Mouse (Mus musculus) myocyte (in vitro differentiated cells): ENCODE results near the gene Phlpp2. TPM values are rescaled to one million over a fixed set of nuclear protein-coding genes. Genes with fewer than 3 reads are reported as not detected.

Experiments
- H3K27me3 ChIP-seq: one replicate; pipeline ENCODE4 v1.6.1; 2011; ENCODE audit not compliant: control insufficient read depth, insufficient read depth, insufficient read length
- H3K36me3 ChIP-seq: one replicate; pipeline ENCODE4 v1.6.1; 2011; ENCODE audit not compliant: control insufficient read depth, insufficient read depth
- H3K4me2 ChIP-seq: one replicate; pipeline ENCODE4 v1.6.1; 2011; ENCODE audit warnings: low read depth, control low read depth
- H3K4me3 ChIP-seq: one replicate; pipeline ENCODE4 v1.5.1; 2011; ENCODE audit warnings: mild to moderate bottlenecking, control low read depth, moderate library complexity
- H3K79me2 ChIP-seq: one replicate; pipeline ENCODE4 v1.6.1; 2011; ENCODE audit not compliant: control insufficient read depth, insufficient read depth
- H3ac ChIP-seq: one replicate; pipeline ENCODE4 v1.6.1; 2011; ENCODE audit not compliant: control insufficient read depth, insufficient read length
- CEBPB ChIP-seq: IDR thresholded peaks from 2 replicates; pipeline ENCODE4 v1.6.1; 2011; ENCODE audit warnings: mild to moderate bottlenecking, moderate library complexity; ENCODE audit not compliant: poor library complexity, insufficient read depth, severe bottlenecking
- E2F4 ChIP-seq: IDR thresholded peaks from one replicate; pipeline ENCODE4 v1.6.1; 2011; ENCODE audit warnings: mild to moderate bottlenecking, control low read depth, moderate library complexity; ENCODE audit not compliant: insufficient read depth
- MAX ChIP-seq: IDR thresholded peaks from one replicate; pipeline ENCODE4 v1.6.1; 2011; ENCODE audit warnings: low read depth, mild to moderate bottlenecking, control low read depth
- MYOD1 ChIP-seq, 3 experiments: IDR thresholded peaks; one replicate each; pipeline ENCODE4 v1.6.1; 2011; ENCODE audit warnings: control low read depth in 2 of 3, low read depth in 2 of 3, mild to moderate bottlenecking in 2 of 3, moderate library complexity in 1 of 3; ENCODE audit not compliant: insufficient read length in 2 of 3, control insufficient read depth in 1 of 3
- MYOG ChIP-seq, 3 experiments: IDR thresholded peaks; one replicate each; pipeline ENCODE4 v1.6.1; 2011; ENCODE audit warnings: control low read depth in 2 of 3, low read depth in 2 of 3, mild to moderate bottlenecking in 2 of 3; ENCODE audit not compliant: insufficient read length in 2 of 3, control insufficient read depth in 1 of 3, insufficient read depth in 1 of 3
- POLR2A ChIP-seq: IDR thresholded peaks from one replicate; pipeline ENCODE4 v1.6.1; 2011; ENCODE audit warnings: low read depth, mild to moderate bottlenecking, control low read depth, moderate library complexity; ENCODE audit not compliant: insufficient read length
- POLR2AphosphoS2 ChIP-seq: IDR thresholded peaks from one replicate; pipeline ENCODE4 v1.6.1; 2011; ENCODE audit warnings: low read depth, control low read depth; ENCODE audit not compliant: insufficient read length
- REST ChIP-seq: IDR thresholded peaks from one replicate; pipeline ENCODE4 v1.6.1; 2011; ENCODE audit warnings: mild to moderate bottlenecking, control low read depth, moderate library complexity; ENCODE audit not compliant: insufficient read depth, insufficient read length
- SRF ChIP-seq: IDR thresholded peaks from one replicate; pipeline ENCODE4 v1.6.1; 2011; ENCODE audit warnings: low read depth; ENCODE audit not compliant: control insufficient read depth, insufficient read length
- TCF12 ChIP-seq: IDR thresholded peaks from one replicate; pipeline ENCODE4 v1.6.1; 2011; ENCODE audit warnings: mild to moderate bottlenecking, control low read depth; ENCODE audit not compliant: poor library complexity, insufficient read depth, severe bottlenecking
- TCF3 ChIP-seq: IDR thresholded peaks from one replicate; pipeline ENCODE4 v1.6.1; 2011; ENCODE audit warnings: low read depth, control low read depth; ENCODE audit not compliant: insufficient read length
- USF1 ChIP-seq: IDR thresholded peaks from one replicate; pipeline ENCODE4 v1.6.1; 2011; ENCODE audit warnings: low read depth, mild to moderate bottlenecking, control low read depth, moderate library complexity
- polyA plus RNA-seq: library from polyadenylated mRNA; unstranded; fragments of >200 nt; fragmentation: generic; extraction: Trizol; gene quantifications from one replicate; pipeline ENCODE4 v1.2.1, GENCODE M21; 2012; ENCODE audit warnings: missing spikeins

Phlpp2 gene
- polyA plus RNA-seq, 1 experiment = 1.7 TPM

DNA sequence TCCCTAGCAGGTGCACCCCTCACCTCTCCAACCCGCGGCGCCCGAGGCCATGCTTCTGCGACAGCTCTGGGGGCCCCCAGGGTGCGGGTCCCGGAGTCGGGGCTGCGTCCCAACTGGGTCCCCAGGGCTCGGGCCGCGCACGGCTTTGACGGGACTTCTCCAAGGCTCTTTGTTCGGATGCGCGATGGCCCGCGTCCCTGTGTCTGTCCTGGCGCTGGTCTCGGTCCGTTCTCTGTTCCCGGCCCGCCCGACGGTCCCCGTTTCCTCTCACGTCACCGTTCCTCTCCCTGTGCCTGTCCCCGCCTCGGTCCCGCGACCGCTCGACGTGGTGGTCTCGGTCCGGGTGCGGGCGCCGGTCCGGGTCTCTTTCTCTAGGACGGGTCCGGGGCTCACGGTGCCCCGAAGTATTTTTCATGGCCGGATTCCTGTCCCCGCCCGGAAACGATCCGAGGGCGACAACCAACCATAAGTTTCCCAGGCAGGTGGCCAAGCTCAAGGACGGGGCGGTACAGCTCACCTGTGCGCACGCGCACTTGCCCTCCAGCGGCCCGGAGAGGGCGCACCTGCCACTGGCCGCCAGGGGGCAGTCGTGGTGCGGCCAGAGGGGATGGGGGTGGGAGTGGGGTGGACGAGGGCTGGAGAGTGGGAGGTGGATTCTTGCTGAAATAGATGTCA is 93.5 kb downstream of the Phlpp2 start, which contains the start of gene Marveld3:
Marveld3 (minus strand) TSS at position 511 of the 675 bp plus-strand sequence.
- no peak within 1 kb of the TSS for H3K4me3 ChIP-seq
- H3K36me3 ChIP-seq = no peaks in the 10 kb centered on the region
- no peaks in the 10 kb centered on the region for H3K27me3 ChIP-seq
- H3K79me2 ChIP-seq = no peaks in the 10 kb centered on the region
- no peak within 1 kb of the TSS for H3ac ChIP-seq
- H3K4me2 ChIP-seq = no peak within 1 kb of the TSS
- no peak for TF ChIP-seq POLR2A
- no peak for TF ChIP-seq USF1
- TF ChIP-seq MYOG (IDR thresholded peaks at IDR 0.05; ENCODE audit: control insufficient read depth in 1 of 3, insufficient read depth in 1 of 3, insufficient read length in 2 of 3, low read depth in 2 of 3) = no peak
- no peak for TF ChIP-seq REST
- TF ChIP-seq E2F4 = no peak
- TF ChIP-seq TCF12 = no peak
- TF ChIP-seq SRF = no peak
- no peak for TF ChIP-seq POLR2AphosphoS2
- no peak for TF ChIP-seq TCF3
- no peak for TF ChIP-seq MYOD1 (IDR thresholded peaks at IDR 0.05; ENCODE audit: control insufficient read depth in 1 of 3, insufficient read length in 2 of 3, low read depth in 2 of 3)
- no peak for TF ChIP-seq CEBPB
- no peak for TF ChIP-seq MAX

DNA sequence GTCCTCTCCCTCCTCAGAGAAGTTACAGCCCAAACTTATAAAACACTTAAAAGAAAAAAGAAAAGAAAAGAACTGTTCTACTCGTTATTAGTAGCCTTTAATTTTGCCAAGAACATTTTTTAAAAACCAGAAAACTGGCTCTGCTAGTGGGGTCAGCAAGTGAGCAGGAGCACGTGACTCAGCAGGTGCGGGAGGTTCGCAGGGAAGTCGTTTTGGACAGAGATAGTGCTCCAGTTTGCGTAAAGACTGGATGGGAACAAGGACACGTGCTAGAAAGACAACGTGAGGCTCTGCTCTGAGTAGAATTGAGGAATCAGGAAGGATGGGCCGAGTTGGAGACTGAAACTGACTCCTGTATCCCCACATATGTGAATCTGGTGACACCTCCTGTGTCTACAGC is 94.6 kb downstream of the Phlpp2 start:
- Histone ChIP-seq H3K27me3 (no peaks in the 10 kb centered on the region), H3K79me2 (no peaks in the 10 kb centered on the region), H3K4me2 (no peak overlapping the region), H3ac (no peak overlapping the region), H3K4me3 (no peak overlapping the region), H3K36me3 (no peaks in the 10 kb centered on the region)
- TF ChIP-seq MAX = no peak
- no peak for TF ChIP-seq REST
- TF ChIP-seq E2F4 = no peak
- no peak for TF ChIP-seq TCF12
- no peak for TF ChIP-seq MYOG (IDR thresholded peaks at IDR 0.05; ENCODE audit: control insufficient read depth in 1 of 3, insufficient read depth in 1 of 3, insufficient read length in 2 of 3, low read depth in 2 of 3)
- no peak for TF ChIP-seq MYOD1 (IDR thresholded peaks at IDR 0.05; ENCODE audit: control insufficient read depth in 1 of 3, insufficient read length in 2 of 3, low read depth in 2 of 3)
- TF ChIP-seq TCF3 = no peak
- TF ChIP-seq CEBPB = no peak
- no peak for TF ChIP-seq POLR2AphosphoS2
- TF ChIP-seq SRF = no peak
- no peak for TF ChIP-seq POLR2A
- no peak for TF ChIP-seq USF1

GRCm38 (mm10) chr8:109963421-109963820 is 95.1 kb downstream of the Phlpp2 start:
- no peak for TF ChIP-seq CEBPB
- no peak for TF ChIP-seq TCF3
- TF ChIP-seq USF1 = no peak
- no peak for TF ChIP-seq TCF12
- TF ChIP-seq MAX = no peak
- no peak for TF ChIP-seq POLR2AphosphoS2
- no peak for TF ChIP-seq SRF
- no peak for TF ChIP-seq REST
- no peak for TF ChIP-seq MYOD1 (IDR thresholded peaks at IDR 0.05; ENCODE audit: control insufficient read depth in 1 of 3, insufficient read length in 2 of 3, low read depth in 2 of 3)
- TF ChIP-seq POLR2A = no peak
- no peak for TF ChIP-seq MYOG (IDR thresholded peaks at IDR 0.05; ENCODE audit: control insufficient read depth in 1 of 3, insufficient read depth in 1 of 3, insufficient read length in 2 of 3, low read depth in 2 of 3)
- TF ChIP-seq E2F4 = no peak
- Histone ChIP-seq H3K79me2 (no peaks in the 10 kb centered on the region), H3K27me3 (peaks cover 4% of the 10 kb centered on the region), H3ac (no peak overlapping the region), H3K36me3 (no peaks in the 10 kb centered on the region), H3K4me3 (no peak overlapping the region), H3K4me2 (no peak overlapping the region)

DNA sequence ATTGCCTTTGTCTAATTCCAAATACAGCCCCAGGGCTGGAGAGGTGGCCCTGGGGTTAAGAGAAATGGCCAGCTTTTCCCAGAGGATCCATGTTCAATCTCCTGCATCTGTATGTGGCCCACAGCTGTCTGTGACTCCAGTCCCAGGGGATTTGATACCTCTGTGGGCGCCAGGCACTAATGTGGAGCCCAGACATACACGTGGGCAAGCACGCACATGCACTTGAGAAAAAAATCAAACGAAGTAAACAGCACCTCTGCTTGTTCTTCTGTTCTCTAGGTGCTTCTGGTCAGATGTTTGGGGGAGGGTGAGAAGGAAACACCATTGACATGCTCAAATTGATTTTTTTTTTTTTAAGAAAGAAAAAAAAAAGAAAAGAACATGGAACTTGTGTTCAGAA is 95.8 kb downstream of the Phlpp2 start:
- H3K36me3 ChIP-seq = no peaks in the 10 kb centered on the region
- TF ChIP-seq REST (no peak), POLR2AphosphoS2 (no peak), MYOG (IDR thresholded peaks at IDR 0.05; ENCODE audit: control insufficient read depth in 1 of 3, insufficient read depth in 1 of 3, insufficient read length in 2 of 3, low read depth in 2 of 3) (no peak), TCF3 (no peak), MAX (no peak), USF1 (no peak), TCF12 (no peak), MYOD1 (IDR thresholded peaks at IDR 0.05; ENCODE audit: control insufficient read depth in 1 of 3, insufficient read length in 2 of 3, low read depth in 2 of 3) (no peak), E2F4 (no peak), POLR2A (no peak), CEBPB (no peak), SRF (no peak)
- H3K4me3 ChIP-seq = no peak overlapping the region
- H3ac ChIP-seq = no peak overlapping the region
- peaks cover 10% of the 10 kb centered on the region for H3K27me3 ChIP-seq
- no peak overlapping the region for H3K4me2 ChIP-seq
- H3K79me2 ChIP-seq = no peaks in the 10 kb centered on the region
